Mouse (Mus musculus) liver, embryonic 14.5 days (tissue): ENCODE results near the gene Hexa. TPM values are rescaled to one million over a fixed set of nuclear protein-coding genes. Genes with fewer than 3 reads are reported as not detected.

ENCODE experiments used
- ATAC-seq: fragments of 200-750 bp; cut with Nextera tagmentation; 2 replicates; pipeline ENCODE4 v1.8.0; 2017; ENCODE audit warnings: moderate number of reproducible peaks, mild to moderate bottlenecking, moderate library complexity; ENCODE audit not compliant: insufficient read depth
- DNase-seq, 3 experiments: peaks; one replicate each; pipeline ENCODE4 v3.0.0-alpha.2; 2012 to 2013; ENCODE audit warnings: low read depth in 3 of 3, low spot score in 3 of 3
- H3K27ac ChIP-seq: fragments of 300-500 bp; sonication (generic); 2 replicates; pipeline ENCODE4 v1.5.1; 2014; ENCODE audit warnings: moderate library complexity, mild to moderate bottlenecking, control low read depth, inconsistent platforms
- H3K27me3 ChIP-seq: fragments of 300-500 bp; sonication (generic); 2 replicates; pipeline ENCODE4 v1.6.1; 2014; ENCODE audit warnings: mild to moderate bottlenecking, low read length, moderate library complexity; ENCODE audit not compliant: control insufficient read depth, insufficient read depth
- H3K36me3 ChIP-seq: fragments of 300-500 bp; sonication (generic); replicated peaks from 2 replicates; pipeline ENCODE4 v1.6.1; 2014; ENCODE audit warnings: low read depth; ENCODE audit not compliant: control insufficient read depth, insufficient read depth
- H3K4me1 ChIP-seq, 2 experiments: fragments of 200-500 bp in 1 of 2; fragments of 300-500 bp in 1 of 2; sonication (generic) in 1 of 2; replicated peaks; 2 replicates each; pipeline ENCODE4 v1.6.1; 2012 to 2014; ENCODE audit warnings: antibody characterized with exemption in 1 of 2, inconsistent platforms in 1 of 2, low read length in 1 of 2; ENCODE audit not compliant: control insufficient read depth in 2 of 2, insufficient read depth in 2 of 2
- H3K4me2 ChIP-seq: fragments of 300-500 bp; sonication (generic); 2 replicates; pipeline ENCODE4 v1.6.1; 2014; ENCODE audit warnings: low read depth, mild to moderate bottlenecking, control low read depth, moderate library complexity
- H3K4me3 ChIP-seq, 2 experiments: fragments of 200-500 bp in 1 of 2; fragments of 300-500 bp in 1 of 2; sonication (generic) in 1 of 2; 2 replicates each; pipeline ENCODE4 v1.5.1; 2012 to 2014; ENCODE audit warnings: low read depth in 2 of 2, low read length in 2 of 2, mild to moderate bottlenecking in 2 of 2, control low read depth in 1 of 2, inconsistent platforms in 1 of 2, moderate library complexity in 1 of 2; ENCODE audit not compliant: insufficient read depth in 1 of 2
- H3K9ac ChIP-seq: fragments of 300-500 bp; sonication (generic); replicated peaks from 2 replicates; pipeline ENCODE4 v1.6.1; 2014; ENCODE audit warnings: mild to moderate bottlenecking, control low read depth, moderate library complexity
- H3K9me3 ChIP-seq: fragments of 300-500 bp; sonication (generic); 2 replicates; pipeline ENCODE4 v1.6.1; 2016; ENCODE audit warnings: low read length, mixed read lengths; ENCODE audit not compliant: control insufficient read depth
- CTCF ChIP-seq: IDR thresholded peaks from 2 replicates; pipeline ENCODE4 v1.5.1; 2016; ENCODE audit warnings: antibody characterized with exemption, low read depth, control low read depth
- EP300 ChIP-seq: IDR thresholded peaks from 2 replicates; pipeline ENCODE4 v1.6.1; 2016; ENCODE audit warnings: antibody characterized with exemption, low read depth
- WGBS: fragments of 180-500 bp; shearing (Covaris S2); extraction: QIAGEN DNeasy Blood & Tissue Kit; methylation state at CpG from one replicate; pipeline ENCODE4 v1.1.7; 2014; ENCODE audit not compliant: insufficient replicate concordance; 5-methylcytosine and 5-hydroxymethylcytosine counted together
- polyA plus RNA-seq, 2 experiments: library from polyadenylated mRNA; depleted of rRNA in 1 of 2; stranded (reverse) in 1 of 2; unstranded in 1 of 2; fragments of >200 nt; fragmentation: Nextera tagmentation in 1 of 2; extraction: Ambion mirVana in 1 of 2; gene quantifications; 2 replicates each; pipeline versions ENCODE4 v1.2.1 to v1.2.3; 2012 to 2014

Hexa gene
- polyA plus RNA-seq, 2 experiments = 17.5 to 29.1 TPM

GRCm38 (mm10) chr9:59601661-59602060 is 62.3 kb downstream of the Hexa start:
- Histone ChIP-seq H3K4me2 (no peak overlapping the region), H3K4me3 (no peak overlapping the region), H3K27me3 (peaks cover 29% of the 10 kb centered on the region), H3K9ac (no peak overlapping the region), H3K36me3 (no peaks in the 10 kb centered on the region), H3K4me1 (no peaks in the 10 kb centered on the region), H3K27ac (no peak overlapping the region), H3K9me3 (no peaks in the 10 kb centered on the region)
- TF ChIP-seq EP300 (no peak), CTCF (no peak)
- DNase-seq (no peak), ATAC-seq (no peak)
- 52% methylated on average over 8 of the region's 8 CpGs for WGBS

GRCm38 (mm10) chr9:59605967-59606366 is 66.6 kb downstream of the Hexa start:
- DNase-seq = no peak
- Histone ChIP-seq H3K9me3 (no peaks in the 10 kb centered on the region), H3K36me3 (no peaks in the 10 kb centered on the region), H3K4me2 (no peak overlapping the region), H3K4me1 (no peaks in the 10 kb centered on the region), H3K9ac (no peak overlapping the region), H3K27me3 (peaks cover 28% of the 10 kb centered on the region), H3K4me3 (no peak overlapping the region), H3K27ac (no peak overlapping the region)
- TF ChIP-seq CTCF (0 out of 2 replicates have a peak, but pooled peaks have one; percentile 13), EP300 (no peak)
- no peak for ATAC-seq
- WGBS = 47% methylated on average over 6 of the region's 6 CpGs

- Histone ChIP-seq H3K27me3 (no peaks in the 10 kb centered on the region; the same call in 1 of the 2 replicates), H3K9ac (no peak overlapping the region), H3K4me1 (no peaks in the 10 kb centered on the region), H3K4me2 (no peak overlapping the region), H3K9me3 (no peaks in the 10 kb centered on the region), H3K36me3 (no peaks in the 10 kb centered on the region), H3K27ac (no peak overlapping the region), H3K4me3 (no peak overlapping the region)
- DNase-seq (no peak), ATAC-seq (no peak)
- TF ChIP-seq CTCF = no peak
- no peak for TF ChIP-seq EP300
- 60% methylated on average over 2 of the region's 2 CpGs for whole genome bisulfite sequencing
Measured at GRCm38 (mm10) chr9:59610950-59611349, 71.6 kb downstream of the Hexa start.

Other genes starting within 250 kb of the Hexa start
- 10.5 and 14.0 TPM in 2 replicates for gene Adpgk, start 248.0 kb upstream of the Hexa start, polyA plus RNA-seq (2012; rRNA removed)
- gene Adpgk, start 248.0 kb upstream of the Hexa start, polyA plus RNA-seq (2014; fragmentation: Nextera tagmentation; extraction: Ambion mirVana) = 17.6 and 18.5 TPM in 2 replicates
- gene Bbs4, start 186.0 kb upstream of the Hexa start, polyA plus RNA-seq (2012; rRNA removed) = 0.70 and 1.1 TPM in 2 replicates
- gene Bbs4, start 186.0 kb upstream of the Hexa start, polyA plus RNA-seq (2014; fragmentation: Nextera tagmentation; extraction: Ambion mirVana) = 1.6 and 2.5 TPM in 2 replicates
- 9.1 and 11.6 TPM in 2 replicates for gene Arih1, start 52.9 kb upstream of the Hexa start, polyA plus RNA-seq (2012; rRNA removed)
- gene Arih1, start 52.9 kb upstream of the Hexa start, polyA plus RNA-seq (2014; fragmentation: Nextera tagmentation; extraction: Ambion mirVana) = 5.8 and 6.7 TPM in 2 replicates
- 0.03 TPM in 1 of 2 replicates, not detected in the other for gene Tmem202, start 307 bp downstream of the Hexa start, polyA plus RNA-seq (2012; rRNA removed)
- 0.13 TPM in 1 of 2 replicates, not detected in the other for gene Tmem202, start 307 bp downstream of the Hexa start, polyA plus RNA-seq (2014; fragmentation: Nextera tagmentation; extraction: Ambion mirVana)
- 0.02 and 0.04 TPM in 2 replicates for gene Celf6, start 38.4 kb downstream of the Hexa start, polyA plus RNA-seq (2012; rRNA removed)
- not detected in 2 replicates for gene Celf6, start 38.4 kb downstream of the Hexa start, polyA plus RNA-seq (2014; fragmentation: Nextera tagmentation; extraction: Ambion mirVana)
- gene Parp6, start 77.7 kb downstream of the Hexa start, polyA plus RNA-seq (2012; rRNA removed) = 5.2 and 5.3 TPM in 2 replicates
- gene Parp6, start 77.7 kb downstream of the Hexa start, polyA plus RNA-seq (2014; fragmentation: Nextera tagmentation; extraction: Ambion mirVana) = 1.9 and 2.6 TPM in 2 replicates
- gene Pkm, start 116.8 kb downstream of the Hexa start, polyA plus RNA-seq (2012; rRNA removed) = 87.9 and 108 TPM in 2 replicates
- gene Pkm, start 116.8 kb downstream of the Hexa start, polyA plus RNA-seq (2014; fragmentation: Nextera tagmentation; extraction: Ambion mirVana) = 119 and 131 TPM in 2 replicates
- 0.06 and 0.12 TPM in 2 replicates for gene Gramd2, start 140.6 kb downstream of the Hexa start, polyA plus RNA-seq (2012; rRNA removed)
- gene Gramd2, start 140.6 kb downstream of the Hexa start, polyA plus RNA-seq (2014; fragmentation: Nextera tagmentation; extraction: Ambion mirVana) = not detected in 2 replicates
- gene Senp8, start 211.2 kb downstream of the Hexa start, polyA plus RNA-seq (2012; rRNA removed) = 1.4 and 1.8 TPM in 2 replicates
- gene Senp8, start 211.2 kb downstream of the Hexa start, polyA plus RNA-seq (2014; fragmentation: Nextera tagmentation; extraction: Ambion mirVana) = 3.1 and 4.0 TPM in 2 replicates
- 2.5 and 2.6 TPM in 2 replicates for gene Myo9a, start 211.4 kb downstream of the Hexa start, polyA plus RNA-seq (2012; rRNA removed)
- gene Myo9a, start 211.4 kb downstream of the Hexa start, polyA plus RNA-seq (2014; fragmentation: Nextera tagmentation; extraction: Ambion mirVana) = 3.5 and 3.6 TPM in 2 replicates